Mouse (Mus musculus) embryonic facial prominence, embryonic 13.5 days (tissue): ENCODE results near the gene Pdik1l. TPM values are rescaled to one million over a fixed set of nuclear protein-coding genes. Genes with fewer than 3 reads are reported as not detected.
A peak's percentile ranks its signal among the peaks of the same experiment; 100 is the strongest.

Experiments used
- ATAC-seq: fragments of 200-750 bp; cut with Nextera tagmentation; 2 replicates; pipeline ENCODE4 v1.8.0; 2017; ENCODE audit warnings: low read depth; ENCODE audit not compliant: insufficient number of reproducible peaks, insufficient read depth, low FRiP score, low TSS enrichment
- H3K27ac ChIP-seq: fragments of 300-500 bp; sonication (generic); 2 replicates; pipeline ENCODE4 v1.5.1; 2015; ENCODE audit warnings: moderate library complexity, mild to moderate bottlenecking, inconsistent platforms
- H3K27me3 ChIP-seq: fragments of 300-500 bp; sonication (generic); 2 replicates; pipeline ENCODE4 v1.6.1; 2015; ENCODE audit warnings: mild to moderate bottlenecking, inconsistent platforms
- H3K36me3 ChIP-seq: fragments of 300-500 bp; sonication (generic); 2 replicates; pipeline ENCODE4 v1.6.1; 2015; ENCODE audit warnings: mild to moderate bottlenecking, inconsistent platforms
- H3K4me1 ChIP-seq: fragments of 300-500 bp; sonication (generic); 2 replicates; pipeline ENCODE4 v1.6.1; 2015; ENCODE audit warnings: inconsistent platforms
- H3K4me2 ChIP-seq: fragments of 300-500 bp; sonication (generic); 2 replicates; pipeline ENCODE4 v1.6.1; 2015; ENCODE audit warnings: moderate library complexity, mild to moderate bottlenecking, inconsistent platforms
- H3K4me3 ChIP-seq: fragments of 300-500 bp; sonication (generic); 2 replicates; pipeline ENCODE4 v1.5.1; 2015; ENCODE audit warnings: mild to moderate bottlenecking, inconsistent platforms
- H3K9ac ChIP-seq: fragments of 300-500 bp; sonication (generic); 2 replicates; pipeline ENCODE4 v1.6.1; 2015; ENCODE audit warnings: mild to moderate bottlenecking, inconsistent platforms
- H3K9me3 ChIP-seq: fragments of 300-500 bp; sonication (generic); 2 replicates; pipeline ENCODE4 v1.6.1; 2016; ENCODE audit warnings: inconsistent platforms
- WGBS: fragments of 180-500 bp; shearing (Covaris S2); methylation state at CpG from one replicate; pipeline ENCODE4 v1.1.7; 2015; ENCODE audit warnings: mixed read lengths; 5-methylcytosine and 5-hydroxymethylcytosine counted together
- polyA plus RNA-seq: library from polyadenylated mRNA; unstranded; fragments of >200 nt; fragmentation: Nextera tagmentation; extraction: Ambion mirVana; gene quantifications from 2 replicates; pipeline ENCODE4 v1.2.1, GENCODE M21; 2015

Gene Pdik1l
- polyA plus RNA-seq, 1 experiment from 2014 or later: 23.4 TPM

DNA sequence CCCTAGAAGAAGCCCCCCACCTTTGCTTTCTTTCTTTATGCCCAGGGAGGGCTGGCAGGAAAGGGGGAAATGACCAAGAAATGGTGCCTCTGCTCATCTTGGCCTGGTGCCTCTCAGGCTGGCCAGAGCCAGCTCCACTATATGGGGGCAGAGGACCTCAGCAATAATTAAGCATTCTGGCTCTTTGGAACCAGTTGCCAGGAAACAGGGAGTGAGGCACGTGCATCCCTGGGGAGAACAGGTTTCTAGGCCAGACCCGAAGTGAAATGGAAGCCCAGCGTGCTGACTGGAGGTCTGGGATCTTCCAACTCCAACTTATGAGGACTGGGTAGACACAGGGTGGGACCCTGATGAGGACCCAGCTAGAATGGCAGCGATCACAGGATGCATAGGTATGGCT lies 41.4 kb downstream of the Pdik1l start:
- peaks cover 52% of the 10 kb centered on the region for H3K27me3 ChIP-seq
- peaks cover 42% of the 10 kb centered on the region for H3K4me1 ChIP-seq
- WGBS: 41% methylated on average over 4 of the region's 4 CpGs
- H3K27ac ChIP-seq: no peak overlapping the region
- H3K9ac ChIP-seq: no peak overlapping the region
- H3K36me3 ChIP-seq: peaks cover 6% of the 10 kb centered on the region; the same call in 1 of the 2 replicates
- H3K4me3 ChIP-seq: no peak overlapping the region
- ATAC-seq: no peak
- H3K4me2 ChIP-seq: 0 out of 2 replicates have a peak overlapping the region, but pooled peaks have one; percentile 90
- no peaks in the 10 kb centered on the region for H3K9me3 ChIP-seq

DNA sequence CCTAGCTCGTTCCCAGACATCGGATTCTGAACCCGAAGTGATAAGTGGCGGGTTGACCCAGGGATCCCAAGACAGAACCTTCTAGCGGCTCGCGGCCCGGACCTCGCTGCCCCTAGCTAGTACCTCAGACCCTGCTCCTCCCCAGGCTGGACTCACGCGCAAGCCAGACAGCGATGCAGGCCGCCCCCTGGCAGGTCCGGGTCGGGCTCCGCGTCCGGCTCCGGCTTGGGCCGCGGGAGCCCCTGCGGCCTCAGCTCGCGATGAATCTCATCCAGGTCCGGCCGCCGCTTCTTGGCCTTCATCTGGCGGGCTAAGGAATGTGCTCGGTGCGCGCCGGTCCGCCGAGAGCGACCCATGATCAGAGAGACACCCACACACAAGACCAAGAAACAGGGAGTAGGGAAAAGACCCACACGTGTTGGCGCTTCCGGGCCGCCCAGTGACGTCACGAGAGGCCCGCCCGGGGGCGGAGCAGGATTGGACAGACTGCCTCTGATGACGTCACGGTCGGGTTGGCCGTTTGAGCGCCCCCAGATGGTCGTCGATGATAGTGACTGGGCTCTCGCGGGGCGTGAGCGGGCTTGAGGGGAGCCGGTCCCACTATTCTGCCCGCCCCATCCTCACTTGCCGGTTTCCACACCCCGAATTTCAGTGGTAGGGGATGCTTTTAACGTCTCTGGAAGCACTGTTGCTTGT lies 42.4 kb downstream of the Pdik1l start, which contains the start of gene Zfp593:
Zfp593 (minus strand) TSS at position 445 of the 696 bp plus-strand sequence.
- ATAC-seq: no peak
- no peak within 1 kb of the TSS; the same call in 1 of the 2 replicates for H3K27ac ChIP-seq
- H3K36me3 ChIP-seq: peaks cover 6% of the 10 kb centered on the region; the same call in 1 of the 2 replicates
- peak within 1 kb of the TSS; percentile 77 for H3K4me3 ChIP-seq
- H3K4me1 ChIP-seq: peaks cover 32% of the 10 kb centered on the region
- WGBS: 0% methylated on average over 60 of the region's 60 CpGs
- H3K4me2 ChIP-seq: peak within 1 kb of the TSS; percentile 90
- H3K9me3 ChIP-seq: no peaks in the 10 kb centered on the region
- peaks cover 42% of the 10 kb centered on the region for H3K27me3 ChIP-seq
- H3K9ac ChIP-seq: peak within 1 kb of the TSS; percentile 89

GRCm38 (mm10) chr4:134243516-134244250 lies 44.0 kb downstream of the Pdik1l start, which contains the start of gene E130218I03Rik:
TSS of gene E130218I03Rik (plus strand) at chr4:134243662.
- 88% methylated on average over 17 of the region's 17 CpGs for WGBS
- no peaks in the 10 kb centered on the region for H3K9me3 ChIP-seq
- peaks cover 6% of the 10 kb centered on the region; the same call in 1 of the 2 replicates for H3K36me3 ChIP-seq
- H3K4me2 ChIP-seq: peak within 1 kb of the TSS; percentile 90
- peak within 1 kb of the TSS; percentile 77 for H3K4me3 ChIP-seq
- no peak within 1 kb of the TSS for H3K27ac ChIP-seq
- peaks cover 30% of the 10 kb centered on the region for H3K27me3 ChIP-seq
- H3K9ac ChIP-seq: peak within 1 kb of the TSS; percentile 89; the same call in 1 of the 2 replicates
- H3K4me1 ChIP-seq: peaks cover 23% of the 10 kb centered on the region
- ATAC-seq: no peak

- 10% methylated on average over 10 of the region's 10 CpGs for WGBS
- no peak for ATAC-seq
- Histone ChIP-seq H3K4me1 (peaks cover 15% of the 10 kb centered on the region), H3K27me3 (peaks cover 27% of the 10 kb centered on the region), H3K9ac (no peak overlapping the region), H3K27ac (no peak overlapping the region), H3K36me3 (peaks cover 3% of the 10 kb centered on the region; the same call in 1 of the 2 replicates), H3K4me3 (peak overlapping the region; percentile 36; the same call in 1 of the 2 replicates), H3K4me2 (peak overlapping the region; percentile 54), H3K9me3 (no peaks in the 10 kb centered on the region)
Measured at GRCm38 (mm10) chr4:134238686-134239085, 49.0 kb downstream of the Pdik1l start.

- peak within 1 kb of the TSS; percentile 36 for H3K4me3 ChIP-seq
- H3K27ac ChIP-seq: no peak within 1 kb of the TSS
- no peaks in the 10 kb centered on the region for H3K36me3 ChIP-seq
- 3% methylated on average over 18 of the region's 18 CpGs for WGBS
- H3K4me1 ChIP-seq: peaks cover 14% of the 10 kb centered on the region
- H3K9me3 ChIP-seq: no peaks in the 10 kb centered on the region
- peak within 1 kb of the TSS; percentile 58; the same call in 1 of the 2 replicates for H3K9ac ChIP-seq
- 0 out of 2 replicates have a peak, but pooled peaks have one; percentile 45 for ATAC-seq
- peaks cover 27% of the 10 kb centered on the region for H3K27me3 ChIP-seq
- H3K4me2 ChIP-seq: peak within 1 kb of the TSS; percentile 54
Measured at GRCm38 (mm10) chr4:134238279-134238651, 49.4 kb downstream of the Pdik1l start, which contains the start of gene Cnksr1. TSS of gene Cnksr1 (minus strand) at chr4:134238399.

DNA sequence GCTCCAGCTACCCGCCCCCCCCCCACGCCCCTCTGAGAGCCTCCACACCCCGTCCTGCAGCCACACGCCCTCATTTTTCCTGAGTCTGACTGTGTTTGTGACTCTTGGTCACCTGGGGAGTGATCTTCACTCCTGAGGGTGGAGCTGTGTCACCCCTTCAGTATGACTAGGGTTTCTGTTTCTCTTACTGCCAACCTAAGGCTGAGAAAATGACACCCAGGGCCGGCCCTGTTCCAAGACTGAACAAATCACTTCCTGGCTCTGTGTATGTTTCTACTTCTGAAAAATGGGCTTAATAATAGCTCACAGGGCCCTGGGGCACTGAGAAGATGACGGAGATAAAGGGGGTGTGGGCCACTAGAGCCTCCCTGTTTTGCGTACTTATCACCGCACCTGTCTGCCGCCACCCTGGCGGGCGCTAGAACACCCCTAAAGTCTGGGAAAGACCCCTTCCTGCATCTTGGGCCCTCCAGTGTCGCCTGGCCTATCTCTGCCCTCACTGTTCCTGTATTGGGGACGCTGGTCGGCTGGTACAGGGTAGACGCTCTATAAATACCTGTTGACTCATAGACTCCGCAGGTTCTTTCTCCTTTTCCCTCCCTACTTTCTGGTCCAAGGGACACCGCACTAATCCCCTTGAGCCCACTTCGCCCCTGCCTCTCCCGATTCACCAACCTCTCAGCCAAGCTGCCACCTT lies 50.0 kb downstream of the Pdik1l start:
- H3K27ac ChIP-seq: no peak overlapping the region
- peak; percentile 17; the same call in 1 of the 2 replicates for ATAC-seq
- peaks cover 27% of the 10 kb centered on the region for H3K27me3 ChIP-seq
- H3K36me3 ChIP-seq: no peaks in the 10 kb centered on the region
- H3K9me3 ChIP-seq: no peaks in the 10 kb centered on the region
- H3K9ac ChIP-seq: peak overlapping the region; percentile 58; the same call in 1 of the 2 replicates
- 16% methylated on average over 19 of the region's 19 CpGs for WGBS
- peak overlapping the region; percentile 54 for H3K4me2 ChIP-seq
- H3K4me3 ChIP-seq: peak overlapping the region; percentile 36
- H3K4me1 ChIP-seq: peaks cover 14% of the 10 kb centered on the region

- no peak for ATAC-seq
- no peak overlapping the region for H3K9ac ChIP-seq
- no peak overlapping the region for H3K4me2 ChIP-seq
- no peak overlapping the region for H3K27ac ChIP-seq
- 73% methylated on average over 5 of the region's 5 CpGs for WGBS
- H3K27me3 ChIP-seq: peaks cover 27% of the 10 kb centered on the region
- no peaks in the 10 kb centered on the region for H3K36me3 ChIP-seq
- no peak overlapping the region for H3K4me3 ChIP-seq
- peaks cover 14% of the 10 kb centered on the region for H3K4me1 ChIP-seq
- no peaks in the 10 kb centered on the region for H3K9me3 ChIP-seq
Measured at GRCm38 (mm10) chr4:134234876-134235275, 52.8 kb downstream of the Pdik1l start.

- WGBS: 38% methylated on average over 8 of the region's 8 CpGs
- Histone ChIP-seq H3K9ac (no peak overlapping the region), H3K9me3 (no peaks in the 10 kb centered on the region), H3K4me2 (no peak overlapping the region), H3K27ac (no peak overlapping the region), H3K4me1 (no peaks in the 10 kb centered on the region), H3K27me3 (no peaks in the 10 kb centered on the region), H3K4me3 (no peak overlapping the region), H3K36me3 (no peaks in the 10 kb centered on the region)
- no peak for ATAC-seq
Measured at GRCm38 (mm10) chr4:134230431-134230830, 57.3 kb downstream of the Pdik1l start.

DNA sequence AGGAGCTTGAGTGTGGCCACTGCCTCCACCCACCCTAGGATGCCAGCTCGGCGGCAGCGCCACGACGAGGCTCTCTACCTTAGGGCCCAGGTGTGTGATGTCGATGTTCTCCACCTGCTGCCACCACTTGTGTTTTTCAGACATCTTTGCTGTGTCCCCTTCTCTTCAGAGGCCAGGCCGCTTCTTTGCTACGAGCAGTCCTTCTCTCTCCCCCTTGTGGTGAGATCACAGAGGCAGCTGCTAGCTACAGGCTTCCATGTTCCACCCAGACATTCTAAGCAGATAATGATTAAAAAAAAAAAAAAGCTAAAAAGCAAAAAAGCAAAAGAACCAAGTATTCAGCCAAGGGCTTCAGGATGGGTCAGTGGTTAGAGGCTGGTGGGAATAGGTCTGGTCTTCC lies 60.5 kb downstream of the Pdik1l start, which contains the start of gene Catsper4:
Catsper4 (minus strand) TSS at position 190 of the 400 bp plus-strand sequence.
- no peak for ATAC-seq
- Histone ChIP-seq H3K4me3 (no peak within 1 kb of the TSS), H3K9me3 (no peaks in the 10 kb centered on the region), H3K27ac (no peak within 1 kb of the TSS), H3K4me1 (no peaks in the 10 kb centered on the region), H3K36me3 (no peaks in the 10 kb centered on the region), H3K27me3 (no peaks in the 10 kb centered on the region), H3K9ac (0 out of 2 replicates have a peak within 1 kb of the TSS, but pooled peaks have one; percentile 32), H3K4me2 (no peak within 1 kb of the TSS)
- WGBS: 72% methylated on average over 8 of the region's 8 CpGs
